Mouse (Mus musculus): ENCODE data around the gene Col6a6.
A peak's percentile ranks its signal among the peaks of the same experiment; 100 is the strongest.

The Col6a6 gene

DNA sequence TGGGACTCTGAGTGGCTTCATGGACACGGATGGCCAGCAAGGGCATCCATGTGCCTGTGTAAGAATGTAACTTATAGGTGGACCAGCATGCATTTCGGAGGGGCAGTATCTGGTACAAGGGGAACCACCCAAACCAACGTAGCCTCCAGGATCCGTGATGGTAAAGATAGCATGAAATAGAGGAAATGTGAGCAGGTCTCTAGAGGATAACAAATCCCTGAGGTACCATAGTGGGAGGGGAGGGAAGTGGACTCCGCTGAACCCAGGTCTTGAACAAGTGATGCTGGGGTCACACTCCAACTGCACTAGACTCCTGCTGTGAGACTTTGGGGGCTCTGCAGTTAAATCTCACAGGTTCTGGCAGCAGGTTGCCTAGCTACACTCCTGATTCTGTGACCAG, 27.7 kb downstream of the Col6a6 start:
- no peak for DNase-seq

DNA sequence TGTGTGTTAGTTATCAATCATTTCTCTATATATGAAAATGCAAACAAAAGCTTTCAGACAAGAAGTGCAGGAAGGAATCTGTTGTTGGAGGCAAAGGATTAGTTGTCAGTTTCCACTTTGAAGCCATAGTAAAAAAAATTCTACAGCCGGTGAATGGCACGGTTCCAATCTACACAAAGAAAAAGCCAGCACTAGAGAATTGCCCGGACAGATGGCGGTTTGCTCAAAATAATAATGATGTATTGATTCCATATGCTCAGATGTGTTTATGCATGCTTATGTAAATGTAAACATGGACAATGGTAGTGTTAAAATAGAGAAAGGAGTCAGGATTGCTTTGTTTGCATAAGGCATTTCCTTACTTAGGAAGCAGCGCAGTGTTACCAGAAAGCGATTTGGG, 31.8 kb downstream of the Col6a6 start:
- DNase-seq, result no peak

DNA sequence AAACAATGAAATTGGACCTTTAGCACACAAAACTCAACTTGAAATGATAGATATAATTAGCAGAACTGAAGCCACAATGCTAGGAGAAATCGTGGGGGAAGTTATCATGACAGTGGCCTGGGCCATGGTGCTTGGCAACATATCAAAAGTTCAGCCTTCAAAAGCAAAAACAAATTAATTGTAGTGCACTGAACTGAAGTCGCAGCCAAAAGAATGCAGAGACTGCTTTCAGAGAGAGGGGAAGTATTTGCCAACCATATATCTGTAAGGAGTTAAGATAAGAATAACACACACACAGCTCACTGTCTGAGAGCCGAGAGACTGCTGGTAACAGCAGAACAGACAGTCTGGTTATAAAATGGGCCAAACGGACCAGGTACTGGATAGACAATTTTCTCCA, 33.0 kb downstream of the Col6a6 start:
- no peak for DNase-seq

DNA sequence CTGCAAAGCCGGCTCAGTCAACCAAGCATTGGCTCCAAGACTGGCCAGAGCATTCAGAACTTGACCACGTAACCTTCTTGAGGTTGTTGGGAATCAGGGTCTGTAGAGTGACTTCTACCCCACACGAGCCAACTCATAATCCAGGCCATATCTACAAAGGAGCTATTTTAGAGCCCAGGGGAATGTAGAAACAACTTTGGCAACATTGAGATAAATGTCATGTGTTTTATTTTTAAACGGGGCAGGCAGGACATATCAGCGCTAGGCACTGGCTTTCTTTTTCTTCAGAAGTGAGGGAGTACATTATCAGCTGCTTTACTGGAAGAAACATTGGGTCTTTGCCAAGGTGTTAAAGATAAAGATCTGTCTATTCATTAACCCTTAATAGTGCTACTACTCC, 36.1 kb downstream of the Col6a6 start:
- no peak for DNase-seq

DNA sequence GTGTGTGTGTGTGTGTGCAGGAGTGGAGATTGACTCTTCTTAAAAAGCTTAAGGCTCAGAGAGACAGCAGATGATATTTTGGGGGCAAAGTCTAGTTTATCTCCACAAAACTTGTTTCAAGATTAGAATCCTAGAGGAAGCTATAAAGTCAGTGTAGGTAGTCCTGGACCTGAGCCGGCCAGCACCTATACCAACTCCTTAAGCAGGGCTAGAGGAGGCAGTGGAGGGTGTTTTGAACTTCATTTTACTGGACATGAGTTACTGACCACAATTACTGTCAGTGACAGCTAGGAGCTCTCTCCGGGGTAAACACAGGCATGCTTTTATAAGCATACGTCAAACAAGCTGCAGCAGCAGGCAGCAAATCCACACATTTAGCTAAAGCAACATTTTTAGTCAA, 39.8 kb downstream of the Col6a6 start:
- no peak for DNase-seq

DNA sequence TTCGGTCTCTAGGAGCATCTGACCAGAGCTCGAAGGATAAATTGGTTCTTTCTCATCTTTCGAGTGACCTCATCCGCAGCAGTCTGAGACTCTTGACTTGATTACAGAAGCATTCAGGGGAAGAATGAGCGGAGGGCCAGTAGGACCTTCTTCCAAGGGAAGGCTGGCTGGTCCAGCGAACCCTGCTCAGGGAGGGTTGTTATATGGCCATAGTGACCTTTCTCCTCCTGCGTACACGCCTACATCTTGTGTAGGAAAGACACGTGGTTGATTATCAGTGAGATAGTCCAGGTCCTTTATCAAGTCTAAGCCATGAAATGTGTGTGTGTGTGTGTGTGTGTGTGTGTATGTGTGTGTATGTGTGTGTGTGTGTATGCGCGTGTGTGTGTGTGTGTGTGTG, 40.2 kb downstream of the Col6a6 start:
- DNase-seq, result no peak

DNA sequence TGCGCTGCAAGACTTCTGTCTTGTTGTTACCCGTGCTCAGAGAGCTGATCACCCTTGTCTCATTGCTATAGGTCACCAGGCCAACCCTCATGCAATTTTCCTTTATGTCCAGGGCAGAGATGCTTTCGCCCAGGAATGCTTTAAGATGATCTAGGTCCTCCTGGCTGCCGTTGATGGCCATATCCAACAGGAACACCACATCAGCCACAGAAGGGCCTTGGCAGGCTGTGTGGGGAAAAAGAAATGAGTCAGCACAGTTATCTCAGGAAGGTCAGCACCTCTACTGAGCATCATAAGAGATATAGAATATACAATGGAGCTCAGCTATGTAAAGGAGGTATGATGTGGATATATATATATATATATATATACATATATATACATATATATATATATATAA, 43.9 kb downstream of the Col6a6 start:
- no peak for DNase-seq

DNA sequence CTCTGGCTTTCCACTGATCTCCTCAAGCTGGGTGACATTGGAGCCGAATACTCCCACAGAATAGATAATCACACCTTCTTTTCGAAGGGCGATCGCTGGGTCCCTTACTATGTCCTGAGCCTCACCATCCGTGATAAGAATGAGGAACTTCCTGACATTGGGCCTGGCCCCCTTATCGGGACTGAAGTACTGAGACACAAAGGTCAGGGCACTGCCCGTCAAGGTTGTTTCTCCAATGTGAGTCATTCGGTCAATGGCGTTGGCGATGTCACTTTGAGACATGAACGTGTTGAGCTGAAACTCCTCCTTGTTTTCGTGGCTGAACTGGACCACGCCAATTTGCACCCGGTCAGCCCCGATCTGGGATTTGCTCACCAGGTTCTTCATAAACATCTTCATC, 47.3 kb downstream of the Col6a6 start:
- DNase-seq, result no peak

DNA sequence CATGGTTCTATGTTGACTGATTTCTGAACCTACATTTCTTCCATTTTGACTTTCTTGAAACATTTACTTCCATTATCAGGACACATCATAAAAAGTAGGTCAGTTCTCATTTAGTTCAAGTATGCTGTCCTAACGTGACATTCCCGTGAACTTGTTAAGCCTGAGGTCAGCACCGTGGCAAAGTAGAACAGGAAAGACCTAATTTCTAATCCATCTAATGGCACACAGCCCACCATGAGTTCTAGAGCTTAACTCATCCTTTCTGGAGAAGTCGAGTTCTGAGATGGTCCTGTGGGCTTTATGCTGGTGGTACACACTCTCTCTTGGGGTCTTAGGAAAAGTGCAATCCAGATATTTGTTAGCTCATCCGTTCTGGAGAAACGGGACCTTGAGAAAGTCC, 49.2 kb downstream of the Col6a6 start:
- DNase-seq, result peak in 1 of 2 experiments; percentile 17

DNA sequence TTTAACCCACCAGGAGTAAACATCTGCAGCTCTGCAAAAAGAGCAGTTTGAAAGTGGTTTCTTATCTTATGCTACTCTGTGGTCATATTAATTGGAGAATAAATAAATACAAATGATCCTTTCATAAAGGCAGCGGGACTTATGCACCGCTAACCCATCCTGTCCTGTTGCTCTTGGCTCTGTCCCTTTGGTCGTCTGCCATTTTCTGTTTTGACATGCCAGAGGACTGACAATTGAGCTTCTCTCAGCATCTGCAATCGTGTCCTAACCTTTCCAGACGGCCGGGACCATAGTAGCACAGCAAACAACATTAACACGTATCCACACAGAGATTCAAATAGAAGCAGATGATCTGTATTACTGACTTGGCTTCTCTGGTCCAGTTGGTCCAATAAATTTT, 53.1 kb downstream of the Col6a6 start:
- DNase-seq, result peak; percentile 24 to 36

DNA sequence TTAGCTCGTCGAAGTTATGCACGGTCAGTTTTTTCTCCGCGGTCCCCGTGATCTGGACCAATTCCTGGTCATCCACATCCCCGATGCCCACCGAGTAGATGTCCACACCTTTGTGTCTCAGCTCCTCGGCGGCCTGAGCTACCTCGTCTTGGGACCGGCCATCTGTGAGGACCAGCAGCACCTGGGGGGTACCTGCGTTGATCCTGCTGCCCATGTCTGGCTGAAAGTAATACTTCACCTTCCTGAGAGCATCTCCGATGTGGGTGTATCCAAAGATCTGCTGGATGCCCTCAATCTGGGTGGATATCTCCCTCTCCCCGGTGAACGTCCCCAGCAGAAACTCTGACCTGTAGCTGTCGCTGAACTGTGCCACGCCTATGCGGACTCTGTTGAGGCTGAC, 53.6 kb downstream of the Col6a6 start:
- DNase-seq, result no peak

DNA sequence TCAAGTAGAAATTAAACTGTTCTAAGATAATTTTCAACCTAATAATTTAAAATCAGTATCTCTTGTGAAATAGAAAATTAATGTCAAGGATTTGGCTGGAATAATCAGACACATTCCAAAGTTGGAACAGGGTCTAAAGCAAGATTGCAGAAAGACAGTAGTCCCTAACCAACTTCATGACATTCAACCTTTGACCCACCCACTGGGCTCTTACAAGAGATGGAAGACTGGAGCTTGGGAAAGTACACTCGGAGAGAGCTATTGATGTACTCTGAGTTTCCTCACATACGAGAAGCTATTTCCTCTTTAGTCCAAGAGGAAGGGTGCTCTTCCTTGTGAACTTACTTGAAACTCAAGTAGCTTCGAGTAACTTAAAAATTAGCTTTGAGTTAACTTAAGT, 56.6 kb downstream of the Col6a6 start:
- peak; percentile 18 to 31 for DNase-seq

DNA sequence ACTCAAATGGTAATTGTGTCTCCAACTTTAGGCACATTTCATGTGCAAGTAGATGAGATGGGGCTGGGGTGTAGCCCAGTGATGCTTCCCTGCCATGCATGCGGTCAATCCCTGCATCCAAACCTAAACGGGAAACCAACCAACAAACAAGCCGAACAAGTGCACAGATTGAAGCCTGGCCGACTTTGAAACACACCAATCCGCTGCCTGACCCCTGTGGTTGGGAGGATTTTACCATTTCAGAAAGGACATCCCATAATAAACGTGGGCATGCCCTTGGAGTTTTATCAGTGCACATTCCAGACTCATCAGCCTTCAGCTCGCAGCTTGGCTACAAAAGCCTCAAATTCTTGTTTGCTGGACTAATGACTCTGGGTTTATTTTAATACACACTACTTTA, 57.3 kb downstream of the Col6a6 start:
- DNase-seq, result no peak

DNA sequence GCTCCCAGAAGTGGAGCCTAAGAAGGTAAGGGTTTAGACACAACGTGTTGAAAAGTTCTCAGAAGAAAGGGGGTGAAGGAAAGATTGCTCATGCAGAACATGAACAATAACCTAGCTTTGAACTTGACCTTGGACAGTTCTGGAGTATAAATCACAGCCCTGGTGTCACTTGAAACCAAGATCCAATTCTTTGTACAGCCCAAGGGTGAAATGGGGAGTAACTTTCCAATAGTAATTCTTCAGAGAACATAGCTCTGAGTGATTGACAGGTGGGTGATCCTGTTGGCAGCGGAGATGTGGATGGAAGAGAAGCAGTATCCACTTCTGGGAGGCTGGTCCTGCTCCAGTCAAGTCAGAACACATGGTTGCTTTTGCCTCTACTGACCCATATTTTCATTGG, 62.1 kb downstream of the Col6a6 start:
- DNase-seq, result no peak

DNA sequence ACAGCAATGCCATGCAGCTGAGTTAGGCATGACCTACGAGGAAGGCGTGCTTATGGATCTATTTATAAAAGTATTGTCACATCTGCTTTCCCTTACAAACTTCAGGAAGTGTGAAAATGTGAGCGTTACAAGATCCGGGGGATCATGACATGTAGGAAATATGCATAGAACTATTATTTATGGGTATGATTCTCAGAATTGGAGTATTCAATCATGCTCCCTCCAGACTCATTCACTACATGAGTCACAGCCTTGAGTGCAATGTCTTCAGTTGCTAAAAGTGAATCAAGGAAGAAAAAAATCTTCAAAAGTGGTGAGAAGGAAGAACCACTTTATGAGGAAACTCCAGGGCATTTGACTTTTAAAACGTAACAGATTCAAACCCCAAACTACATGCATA, 63.3 kb downstream of the Col6a6 start:
- DNase-seq, result no peak

DNA sequence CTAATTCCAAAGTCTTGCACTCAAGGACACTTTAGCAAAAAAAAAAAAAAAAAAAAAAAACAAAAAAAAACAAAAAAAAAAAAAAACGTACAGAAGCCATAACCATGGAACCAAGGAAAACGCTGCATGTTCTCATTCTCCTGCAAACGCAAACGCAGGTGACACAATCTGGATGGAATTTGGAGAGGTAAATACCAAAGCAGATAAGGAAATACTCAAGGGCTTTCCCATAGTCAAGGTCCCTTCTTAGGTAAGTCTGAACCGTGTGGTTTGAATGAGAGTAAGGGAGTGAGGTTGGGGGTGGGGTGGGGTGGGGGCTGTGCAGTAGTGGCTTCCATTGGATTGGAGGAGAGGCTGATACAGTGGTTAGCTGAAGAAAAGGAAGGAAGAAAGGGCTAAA, 63.8 kb downstream of the Col6a6 start:
- no peak for DNase-seq

DNA sequence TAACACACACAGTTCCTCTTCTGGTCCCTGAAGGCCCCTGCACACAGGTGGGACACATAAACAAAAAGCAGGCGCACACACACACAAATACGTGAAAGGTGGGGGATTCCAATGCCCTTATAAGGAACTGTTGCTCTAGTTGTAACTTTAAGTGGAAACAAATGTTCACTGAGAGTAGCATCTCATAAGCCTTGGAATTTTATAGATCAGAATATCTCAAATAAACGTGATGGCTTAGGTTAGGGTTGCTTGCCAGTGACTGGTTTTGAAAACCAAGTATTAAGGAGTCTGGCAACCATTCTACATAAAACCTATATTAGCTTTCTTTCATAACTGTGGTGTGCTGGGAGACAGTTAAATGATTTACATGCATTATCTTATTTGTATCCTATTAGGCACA, 64.3 kb downstream of the Col6a6 start:
- no peak for DNase-seq

DNA sequence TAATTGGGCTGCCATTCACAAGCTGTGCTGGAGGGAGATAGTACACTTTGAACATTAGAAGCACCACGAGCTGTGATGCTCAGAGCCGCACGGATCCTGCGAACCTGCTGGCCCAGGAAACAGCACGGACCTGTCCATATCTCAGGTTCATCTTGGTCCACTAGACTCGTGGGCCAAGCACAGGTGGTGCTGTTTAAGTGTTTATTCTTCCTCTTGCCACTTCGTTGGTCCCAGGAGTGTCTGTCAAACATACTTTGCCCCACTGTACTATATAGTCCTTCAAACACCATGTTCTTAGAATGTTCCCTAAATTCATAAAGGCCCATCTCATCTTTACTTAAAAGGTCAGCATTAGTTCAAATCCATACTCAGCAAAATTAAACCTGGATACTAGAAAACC, 65.7 kb downstream of the Col6a6 start:
- no peak for DNase-seq

DNA sequence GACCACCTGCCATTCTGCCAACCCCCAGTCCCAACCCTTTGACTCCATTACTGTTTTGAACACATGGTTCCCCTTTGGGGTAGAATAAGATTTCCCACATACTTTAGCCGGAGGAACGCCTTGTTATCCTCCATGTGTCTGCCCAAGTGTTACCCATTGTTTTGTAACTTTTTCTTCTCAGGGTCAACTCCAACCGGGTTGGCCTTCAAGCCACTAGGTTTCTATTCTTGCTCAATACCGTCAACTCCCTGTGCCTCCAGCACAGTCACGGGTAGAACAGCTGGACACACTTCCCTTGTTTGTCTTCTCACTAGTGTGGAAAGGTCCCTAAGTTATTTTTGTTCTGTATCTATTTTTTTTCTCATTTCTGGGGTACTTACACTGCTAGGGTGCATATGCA, 69.1 kb downstream of the Col6a6 start:
- no peak for DNase-seq

DNA sequence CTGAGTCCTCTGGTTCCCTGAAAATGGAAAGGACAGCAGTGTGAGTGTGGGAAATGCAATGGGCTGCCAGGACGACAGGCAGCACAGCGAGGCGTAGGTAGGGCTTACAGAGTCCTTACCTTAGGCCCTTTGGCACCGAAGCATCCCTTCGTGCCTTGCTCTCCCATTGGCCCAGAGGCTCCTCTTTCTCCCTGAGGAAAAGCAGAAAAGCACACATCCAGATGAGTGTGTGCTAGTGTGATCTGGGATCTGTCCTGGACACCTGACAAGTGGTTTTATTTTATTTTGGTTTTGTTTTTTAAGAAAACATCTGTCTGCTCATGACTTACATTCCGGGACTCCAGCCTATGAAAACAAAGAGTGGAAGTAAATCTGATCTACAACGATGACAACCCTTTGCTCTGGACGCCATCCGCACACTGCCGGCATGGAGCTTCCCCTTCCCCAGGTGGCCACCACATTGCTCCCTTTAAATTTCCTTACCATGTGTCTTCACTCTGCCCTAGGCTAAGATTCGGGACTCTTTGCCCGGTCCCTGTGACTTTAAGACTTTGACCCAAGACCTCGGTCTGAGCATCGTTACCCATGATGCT, 69.7 kb downstream of the Col6a6 start:
- no peak for DNase-seq

DNA sequence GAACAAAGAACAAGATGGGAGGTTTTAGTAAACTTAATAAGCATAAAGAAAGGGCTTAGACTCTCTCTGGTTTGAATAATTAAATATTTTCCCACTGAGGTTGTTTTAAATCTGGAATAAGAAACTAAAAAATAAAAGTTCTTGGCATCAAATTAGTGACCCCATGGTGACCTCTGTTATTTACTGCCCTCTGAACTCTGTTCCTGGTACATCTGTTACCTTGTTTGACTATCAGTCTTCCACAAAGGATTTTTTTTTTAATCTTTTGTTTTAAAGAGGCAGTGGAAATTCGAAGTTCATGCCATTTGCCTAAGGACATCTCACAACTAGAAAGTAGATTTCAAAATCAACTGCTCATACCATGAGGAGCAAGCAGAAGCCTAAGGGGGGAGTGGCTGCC, 73.7 kb downstream of the Col6a6 start:
- no peak for DNase-seq

DNA sequence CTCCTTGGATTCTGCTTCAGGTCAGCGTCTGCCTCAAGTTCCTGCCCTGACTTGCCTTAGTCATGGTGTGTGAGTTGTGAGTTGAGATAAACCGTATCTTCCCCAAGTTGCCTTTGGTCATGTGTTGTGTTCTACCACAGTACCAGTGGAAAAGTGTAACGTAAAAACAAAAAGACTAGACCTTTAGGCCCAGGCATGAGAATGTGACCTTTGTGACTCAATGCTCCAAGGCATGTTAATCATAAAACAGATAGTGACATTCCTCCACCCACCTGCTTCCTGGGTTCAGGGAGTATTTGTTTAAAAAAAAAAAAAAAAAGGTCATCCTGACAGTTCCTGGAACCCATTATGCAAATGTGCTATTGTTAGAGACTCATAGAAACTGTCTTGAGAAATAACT, 82.1 kb downstream of the Col6a6 start:
- peak; percentile 41 to 61 for DNase-seq

DNA sequence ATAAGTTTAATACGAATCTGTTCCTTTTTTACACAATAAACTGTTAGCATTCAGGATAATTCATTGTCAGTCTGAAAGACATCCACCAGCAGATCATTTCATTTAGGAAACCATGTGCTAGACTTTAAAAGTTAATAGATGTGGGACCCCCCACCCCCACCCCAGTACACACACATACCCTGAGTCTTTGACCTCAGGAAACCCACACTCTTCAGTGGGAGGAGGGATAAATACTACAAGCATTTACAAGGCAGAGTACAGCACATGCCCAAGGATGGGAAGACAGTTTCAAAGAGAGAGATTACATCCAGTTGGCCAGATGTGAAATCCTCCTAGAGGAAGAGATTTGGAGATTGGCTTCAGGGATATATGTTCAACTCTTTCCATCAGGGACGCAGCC, 87.5 kb downstream of the Col6a6 start:
- no peak for DNase-seq

DNA sequence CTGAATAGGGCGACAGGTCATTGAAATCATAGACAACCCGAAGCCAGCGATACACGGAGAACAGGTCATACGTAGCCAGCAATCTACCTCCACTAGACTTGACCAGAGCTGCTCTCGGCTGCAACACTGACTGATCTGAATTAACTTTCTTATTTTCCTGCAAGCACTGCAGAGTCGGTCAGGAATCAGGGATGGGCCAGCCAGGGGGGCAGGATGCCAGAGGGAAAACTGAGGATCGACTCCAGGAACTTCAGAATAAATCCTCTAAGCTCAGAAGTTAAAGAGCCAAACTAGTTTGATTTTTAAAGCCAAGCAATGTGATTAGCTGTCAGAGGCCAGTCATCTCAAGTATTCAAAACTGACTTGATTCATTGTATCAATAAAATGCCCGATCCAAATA, 88.5 kb downstream of the Col6a6 start:
- no peak for DNase-seq

DNA sequence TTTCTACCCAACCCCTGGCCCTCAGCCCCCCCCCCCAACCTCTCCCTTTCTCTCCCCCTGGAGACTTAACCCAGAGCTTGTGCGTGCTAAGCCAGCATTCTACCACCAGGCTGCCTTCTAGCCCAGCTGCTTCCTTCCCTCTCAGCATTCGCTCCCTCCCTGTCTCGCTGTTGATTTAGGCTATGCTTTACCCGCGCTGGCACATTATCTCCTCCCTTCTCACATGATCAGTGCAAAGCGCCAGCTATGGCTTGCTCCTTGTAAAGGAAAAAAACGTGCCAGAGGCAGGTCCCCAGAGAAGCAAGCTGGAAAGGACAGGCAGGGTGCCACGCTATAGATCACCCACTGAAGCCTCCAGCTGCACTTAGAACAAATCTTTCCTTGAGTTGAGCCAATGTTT, 90.5 kb downstream of the Col6a6 start:
- peak in 1 of 2 experiments; percentile 22 for DNase-seq

DNA sequence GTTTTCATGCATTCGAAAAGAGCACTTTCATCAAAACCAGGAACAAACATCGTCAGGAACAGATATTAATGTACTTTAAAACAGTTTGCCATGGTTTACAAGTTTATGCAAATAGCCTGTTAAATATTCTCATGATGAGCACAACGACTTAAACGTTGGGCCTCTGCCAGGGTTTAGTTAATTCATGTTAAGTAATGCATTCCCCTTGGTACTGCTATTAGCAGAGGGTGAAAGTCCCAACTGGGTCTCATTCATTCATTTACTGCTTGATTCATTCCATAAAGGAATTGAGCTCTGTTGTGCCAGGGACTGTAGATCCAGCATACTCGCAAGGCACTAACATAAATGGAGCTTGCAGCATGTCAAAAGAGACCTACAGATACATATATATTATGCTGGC, 92.8 kb downstream of the Col6a6 start:
- DNase-seq, result peak; percentile 59 to 64

All from kidney, adult 8-10 months (tissue).